Mouse (Mus musculus) urinary bladder, postnatal 10 days (tissue): ENCODE results near the gene Itgb3.
"Not testable (repeated sequence)": the region's sequence is repeated elsewhere in the genome, so short reads cannot be mapped to it uniquely, and the experiment has no call there.

ENCODE experiments used
- DNase-seq: peaks from one replicate; pipeline ENCODE4 v3.0.0; 2022; ENCODE audit warnings: low spot score

Itgb3 gene

DNA sequence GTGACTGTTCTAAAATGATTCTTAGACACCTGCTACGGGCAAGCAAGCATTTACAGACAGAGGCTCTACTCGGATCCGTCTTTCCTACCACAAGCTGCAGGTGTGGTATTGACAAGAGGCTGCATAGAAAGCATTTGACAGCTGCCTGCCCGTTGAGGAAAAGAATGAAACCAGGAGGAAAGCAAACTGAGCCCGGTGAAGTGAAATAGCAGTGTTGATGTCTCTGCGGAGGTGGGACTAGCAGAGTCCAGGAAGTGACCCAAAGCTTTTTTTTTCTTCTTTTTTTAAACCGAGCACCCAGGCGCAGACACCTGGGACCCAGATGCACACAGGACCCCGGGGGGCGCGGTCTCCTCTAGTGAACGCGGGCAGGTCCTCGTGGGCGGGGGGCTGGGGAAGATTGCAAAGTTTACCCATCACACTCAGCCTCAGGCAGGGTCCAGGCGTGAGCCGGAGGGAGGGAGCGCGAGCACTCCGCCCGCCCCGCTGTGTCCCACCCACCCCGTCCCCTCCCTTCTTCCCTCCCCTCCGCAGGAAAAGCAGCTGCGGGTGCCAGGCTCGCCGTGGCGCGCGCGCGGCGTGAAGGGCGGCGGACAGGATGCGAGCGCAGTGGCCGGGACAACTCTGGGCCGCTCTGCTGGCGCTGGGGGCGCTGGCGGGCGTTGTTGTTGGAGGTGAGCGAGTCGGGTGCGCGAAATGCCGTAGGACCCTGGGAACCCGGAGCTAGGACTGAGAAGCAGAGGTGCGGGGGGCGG lies at the start of gene Itgb3:
Gene Itgb3, plus strand, starts transcription at position 510 of the 755 bp plus-strand sequence.
- DNase-seq = peak; percentile 43

- no peak for DNase-seq
Measured at GRCm38 (mm10) chr11:104558065-104558464, 49.7 kb upstream of the Itgb3 start.

DNA sequence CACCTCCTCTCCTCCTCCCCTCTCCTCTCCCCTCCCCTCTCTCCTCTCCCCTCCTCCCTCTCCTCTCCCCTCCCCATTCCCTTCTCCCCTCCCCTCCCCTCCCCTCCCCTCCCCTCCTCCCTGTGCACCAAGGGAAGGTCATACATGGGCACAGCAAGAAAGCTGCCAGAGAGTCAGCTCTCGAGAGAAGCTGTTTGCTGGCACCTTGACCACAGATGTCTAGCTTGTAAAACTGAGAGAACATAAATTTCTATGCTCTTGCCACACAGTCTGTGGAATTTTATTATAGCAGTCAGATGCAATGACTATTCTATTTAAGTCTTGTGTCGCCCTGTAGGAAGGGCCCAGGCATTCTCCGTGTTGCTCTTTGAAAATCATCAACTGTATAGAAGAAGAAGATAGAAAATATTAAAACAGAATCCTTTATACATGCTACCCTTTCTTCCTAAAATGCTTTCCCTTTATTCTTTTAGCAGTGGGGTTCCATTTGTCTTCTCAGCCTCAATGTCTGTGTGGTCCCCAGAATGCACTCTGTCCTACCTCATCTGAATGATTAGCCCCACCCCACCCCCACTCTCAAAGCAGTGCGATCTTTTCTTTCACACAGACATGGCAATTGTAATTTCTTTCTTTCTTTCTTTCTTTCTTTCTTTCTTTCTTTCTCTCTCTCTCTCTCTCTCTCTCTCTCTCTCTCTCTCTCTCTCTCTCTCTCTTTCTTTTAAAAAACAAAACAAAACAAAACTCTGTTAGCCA lies 49.0 kb upstream of the Itgb3 start:
- no peak for DNase-seq

DNA sequence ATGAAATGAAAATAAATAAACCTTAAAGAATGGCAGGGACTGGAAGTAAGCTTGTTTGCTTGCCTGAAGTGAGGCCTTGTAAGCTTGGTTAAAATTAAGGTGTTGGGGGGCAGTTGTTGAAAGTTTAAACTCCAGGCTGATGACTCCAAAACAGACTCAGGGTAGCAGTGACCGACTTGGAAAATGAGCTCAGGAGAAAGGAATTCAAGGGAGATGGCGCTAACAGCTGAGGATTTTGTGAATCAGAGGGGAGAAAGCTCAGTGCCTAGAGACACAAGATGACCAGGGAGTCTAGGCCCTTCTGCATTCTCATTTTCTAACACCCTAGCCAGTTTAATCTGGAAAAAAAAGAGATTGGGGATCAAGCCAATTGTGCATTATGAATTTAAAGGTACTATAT lies 46.8 kb upstream of the Itgb3 start:
- no peak for DNase-seq

- no peak for DNase-seq
Measured at GRCm38 (mm10) chr11:104563496-104563895, 44.3 kb upstream of the Itgb3 start.

- DNase-seq = no peak
Measured at GRCm38 (mm10) chr11:104565172-104565571, 42.6 kb upstream of the Itgb3 start.

DNA sequence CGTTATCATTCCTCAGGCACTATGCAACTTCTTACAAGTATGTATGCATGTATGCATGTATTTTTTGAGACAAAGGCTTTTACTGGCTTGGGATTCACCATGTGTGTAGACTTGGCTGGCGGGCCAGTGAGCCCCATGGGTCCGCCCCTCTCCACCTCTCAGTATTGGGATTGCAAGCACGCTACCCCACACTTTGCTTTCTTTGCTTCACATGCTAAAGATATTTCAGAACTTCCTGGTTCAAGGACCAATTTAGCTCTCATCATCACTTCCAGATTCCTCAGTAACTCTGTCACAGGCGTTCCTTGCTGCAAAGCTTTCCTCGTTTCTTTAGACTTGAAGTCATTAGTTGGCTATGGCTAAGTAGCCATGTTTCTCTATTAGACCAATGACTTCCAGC lies 41.7 kb upstream of the Itgb3 start:
- DNase-seq = no peak

- no peak for DNase-seq
Measured at GRCm38 (mm10) chr11:104566796-104567195, 41.0 kb upstream of the Itgb3 start.

DNA sequence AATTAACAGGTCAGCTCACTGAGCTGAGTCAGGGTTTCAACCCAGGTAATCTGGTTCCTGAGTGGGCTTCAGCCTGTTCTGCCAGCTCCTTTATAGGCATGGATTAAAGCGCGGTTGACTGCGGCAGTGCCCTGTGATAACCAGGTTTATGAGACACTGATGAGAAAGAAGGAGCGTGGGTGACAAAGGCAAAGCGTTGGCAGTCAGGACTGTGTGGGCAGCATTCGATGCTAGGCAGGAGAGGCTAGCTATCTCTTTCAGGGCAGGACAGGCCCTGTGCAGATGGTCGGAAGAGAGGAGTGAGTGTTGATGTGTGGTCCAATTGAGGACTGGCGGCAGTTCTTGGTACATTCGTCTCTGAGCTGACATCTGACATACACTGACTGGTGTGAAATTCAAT lies 40.1 kb upstream of the Itgb3 start:
- no peak for DNase-seq

DNA sequence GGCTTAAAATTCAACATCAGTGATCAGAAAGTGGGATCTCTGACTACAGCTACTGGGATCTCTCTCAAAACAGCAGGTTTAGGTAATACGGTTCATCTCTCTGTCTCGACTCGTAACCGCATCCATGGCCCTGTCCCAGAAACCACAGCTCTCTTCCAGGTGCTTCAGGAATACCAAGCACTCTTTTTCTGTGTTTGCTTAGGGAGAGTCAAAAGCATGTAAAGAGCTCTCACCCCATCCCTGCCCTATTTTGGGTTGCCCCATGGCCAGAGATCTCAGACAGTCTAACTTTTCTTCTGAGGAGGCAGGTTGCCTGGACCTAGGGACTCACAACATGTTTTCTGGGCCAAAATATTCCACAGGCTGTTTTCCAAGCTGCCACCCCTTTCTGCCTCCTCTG lies 39.5 kb upstream of the Itgb3 start:
- no peak for DNase-seq

DNA sequence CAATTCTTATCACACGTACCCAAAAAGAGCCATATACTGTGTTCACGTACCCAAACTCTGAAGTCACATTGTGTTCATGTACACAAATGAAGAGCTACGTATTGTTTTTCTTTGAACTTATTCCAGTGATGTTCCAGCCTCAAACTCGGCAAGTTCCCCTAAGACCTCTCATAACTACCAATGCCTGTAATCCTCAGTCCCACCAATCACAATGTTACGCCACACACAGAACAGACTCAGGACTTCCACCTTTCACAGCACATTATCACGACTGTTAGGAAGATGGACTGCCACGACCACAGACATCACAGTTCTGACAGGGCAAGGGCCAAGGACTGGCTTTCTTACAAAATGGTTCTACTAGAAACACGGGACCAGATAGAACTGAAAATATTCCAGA lies 37.3 kb upstream of the Itgb3 start:
- DNase-seq = not testable (repeated sequence)

DNA sequence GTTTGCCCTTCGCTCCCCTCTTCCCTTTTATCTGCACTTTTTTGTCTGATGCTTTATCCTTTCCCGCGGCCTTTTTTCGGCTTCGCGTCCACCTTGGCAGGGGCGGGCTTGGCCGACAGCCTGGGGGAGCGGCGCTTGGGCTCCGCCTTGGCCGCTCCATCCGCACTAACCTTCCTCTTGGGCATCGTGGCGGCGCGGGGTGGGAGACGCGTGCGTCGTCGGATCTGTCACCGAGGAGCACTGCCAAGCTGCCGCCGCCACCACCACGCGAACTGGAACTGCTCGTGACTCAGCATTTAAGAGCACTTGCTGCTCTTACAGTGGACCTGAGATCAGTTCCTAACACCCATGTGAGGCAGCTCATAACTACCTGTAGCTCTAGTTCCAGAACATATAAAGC lies 36.4 kb upstream of the Itgb3 start:
- DNase-seq = not testable (repeated sequence)

- no peak for DNase-seq
Measured at GRCm38 (mm10) chr11:104572091-104572490, 35.7 kb upstream of the Itgb3 start.

GRCm38 (mm10) chr11:104572566-104572965 lies 35.2 kb upstream of the Itgb3 start:
- DNase-seq = no peak

DNA sequence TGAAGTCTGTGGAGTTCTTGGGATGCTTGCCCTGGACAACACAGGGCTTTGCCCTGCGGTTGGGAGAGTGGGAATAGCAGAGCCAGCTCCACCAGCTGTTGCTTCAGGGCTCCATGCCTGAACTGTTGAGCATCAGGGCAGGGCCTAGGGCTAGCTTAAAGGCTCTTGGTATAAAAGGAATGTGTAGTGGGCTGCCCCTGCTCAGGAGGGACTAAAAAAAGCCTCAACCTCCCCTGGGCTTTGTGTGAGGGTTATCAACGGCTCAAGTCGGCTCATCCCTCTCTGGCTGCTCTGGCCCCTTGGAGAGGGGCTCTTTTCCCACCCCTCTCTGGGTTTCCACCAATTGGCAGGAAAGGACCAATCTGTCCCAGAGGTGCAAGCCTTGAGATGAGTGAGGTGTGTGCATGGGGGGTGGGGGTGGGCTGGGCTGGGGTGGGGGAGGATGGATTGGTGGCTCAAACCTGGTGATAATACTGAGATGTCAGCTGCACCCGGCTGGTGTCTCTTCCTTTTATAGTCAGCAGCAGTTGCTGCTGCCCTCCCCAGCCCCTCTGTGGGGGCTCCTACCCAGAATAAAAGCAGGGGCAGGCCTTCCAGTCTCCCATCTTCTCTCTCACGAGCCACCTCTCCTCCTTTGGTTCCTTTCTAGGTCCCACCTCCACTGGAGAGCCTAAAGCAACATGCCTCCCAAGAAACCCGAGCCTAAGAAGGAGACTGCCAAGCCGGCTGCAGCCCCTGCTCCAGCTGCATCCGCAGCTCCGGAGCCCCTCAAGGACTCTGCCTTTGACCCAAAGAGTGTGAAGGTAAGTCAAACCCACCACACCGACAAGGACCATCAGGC lies 30.8 kb upstream of the Itgb3 start:
- no peak for DNase-seq

- DNase-seq = no peak
Measured at GRCm38 (mm10) chr11:104578074-104578473, 29.7 kb upstream of the Itgb3 start.

DNA sequence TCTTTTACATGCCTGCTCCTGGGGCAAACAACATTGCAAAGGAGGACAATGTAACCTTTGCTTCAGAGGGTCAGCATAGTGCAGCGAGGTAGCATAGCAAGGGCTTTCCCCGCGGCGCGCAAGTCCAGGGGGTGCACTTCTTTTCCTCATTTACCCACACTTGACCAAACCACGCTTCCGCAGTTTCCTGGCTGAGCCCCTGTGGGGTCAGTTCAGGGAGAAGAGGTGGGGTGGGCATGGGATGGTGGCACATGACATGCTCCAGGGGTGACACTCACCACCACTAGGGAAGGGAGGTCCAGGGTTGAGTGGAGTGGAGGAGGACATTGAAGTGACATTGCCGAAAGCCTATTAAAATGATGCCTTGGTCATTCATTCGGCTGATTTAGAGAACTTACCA lies 28.7 kb upstream of the Itgb3 start:
- no peak for DNase-seq

DNA sequence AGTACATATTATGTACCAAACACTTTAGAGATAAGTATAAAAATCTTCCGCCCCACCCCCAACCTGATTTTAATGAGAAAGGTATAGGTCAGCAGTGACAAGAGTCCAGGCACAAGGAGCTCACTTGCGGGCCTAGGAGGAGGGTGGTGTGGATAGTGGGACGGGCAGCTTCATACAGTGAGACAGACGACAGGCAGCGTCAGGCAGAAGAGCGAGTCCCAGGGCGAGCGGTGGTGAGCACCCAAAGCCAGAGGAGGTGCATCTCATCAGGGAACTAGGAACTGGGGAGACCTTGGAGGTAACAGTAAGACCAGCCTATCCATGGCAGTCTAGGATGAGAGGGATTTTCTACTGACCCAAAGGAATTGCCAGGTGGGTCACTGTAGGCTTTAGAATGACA lies 28.2 kb upstream of the Itgb3 start:
- DNase-seq = no peak

DNA sequence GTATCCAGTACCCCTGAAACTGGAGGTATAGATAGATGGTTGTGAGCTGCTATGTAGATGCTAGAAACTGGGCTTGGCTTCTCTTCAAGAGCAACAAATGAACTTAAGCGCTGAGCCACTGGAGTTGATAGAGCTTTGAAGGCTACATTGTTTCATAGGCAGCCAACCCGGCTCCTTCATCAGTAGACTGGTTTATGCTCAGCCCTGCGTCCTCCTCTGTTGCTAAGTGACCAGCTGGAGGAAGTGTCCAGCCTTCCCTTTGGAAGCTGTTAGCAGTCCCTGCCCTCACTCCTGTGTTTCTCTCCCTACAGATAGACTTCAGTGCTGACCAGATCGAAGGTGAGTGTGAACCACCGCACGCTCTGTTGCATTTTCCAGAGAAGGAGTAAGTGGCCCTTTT lies 27.7 kb upstream of the Itgb3 start:
- DNase-seq = no peak

GRCm38 (mm10) chr11:104580606-104581005 lies 27.2 kb upstream of the Itgb3 start:
- no peak for DNase-seq

- no peak for DNase-seq
Measured at GRCm38 (mm10) chr11:104581446-104582307, 26.1 kb upstream of the Itgb3 start.

GRCm38 (mm10) chr11:104582308-104582606 lies 25.5 kb upstream of the Itgb3 start:
- DNase-seq = no peak
